Mouse (Mus musculus): ENCODE measurements around the gene Btg4. TPM values are rescaled to one million over a fixed set of nuclear protein-coding genes. Genes with fewer than 3 reads are reported as not detected.

Btg4 gene
- polyA plus RNA-seq, 1 experiment: not detected

DNA sequence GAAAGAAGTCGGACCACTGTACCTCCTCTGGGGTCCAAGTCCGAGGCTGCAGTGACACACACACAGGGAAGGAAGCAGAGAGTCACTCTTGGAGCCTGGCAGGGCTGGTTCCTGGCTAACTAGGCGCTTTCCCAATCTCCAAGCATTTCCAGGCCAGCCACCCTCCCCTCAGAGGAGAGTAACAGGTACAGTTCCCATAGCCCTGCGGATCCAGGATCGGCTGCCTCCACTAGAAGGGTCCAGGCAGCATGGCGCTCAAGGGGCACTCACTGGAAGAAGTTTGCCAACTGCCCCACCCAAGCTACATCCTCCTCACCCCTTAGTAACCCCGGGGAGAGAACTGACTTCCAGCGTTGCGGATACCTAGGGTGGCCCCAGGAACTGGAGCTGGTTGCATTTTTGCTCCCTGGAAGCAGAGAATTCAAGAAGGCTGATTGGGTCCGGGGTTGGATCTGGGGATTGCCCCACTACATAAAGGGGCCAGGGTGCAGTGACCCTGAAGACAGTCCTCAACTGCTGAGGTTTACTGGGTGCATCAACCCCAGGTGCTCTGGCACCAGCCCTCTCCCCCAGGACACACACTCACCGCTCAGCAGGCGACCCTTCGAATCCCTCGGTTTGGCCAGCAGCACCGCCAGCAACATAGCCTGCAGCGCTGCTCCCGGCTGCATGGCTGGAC, 15.7 kb downstream of the Btg4 start:
- Histone ChIP-seq H3K4me1 (ENCODE audit: control insufficient read depth, insufficient read depth, low read length) (no peaks in the 10 kb centered on the region), H3K4me3 (ENCODE audit: insufficient read depth, low read length) (peak overlapping the region; percentile 36), H3K27ac (ENCODE audit: insufficient read depth, low read length) (no peak overlapping the region)
- TF ChIP-seq CTCF (IDR thresholded peaks at IDR 0.05; ENCODE audit: extremely low read depth, insufficient read depth, low read length): no peak
- no peak for TF ChIP-seq POLR2A (IDR thresholded peaks at IDR 0.05; ENCODE audit: extremely low read depth, insufficient read depth, low read length)

DNA sequence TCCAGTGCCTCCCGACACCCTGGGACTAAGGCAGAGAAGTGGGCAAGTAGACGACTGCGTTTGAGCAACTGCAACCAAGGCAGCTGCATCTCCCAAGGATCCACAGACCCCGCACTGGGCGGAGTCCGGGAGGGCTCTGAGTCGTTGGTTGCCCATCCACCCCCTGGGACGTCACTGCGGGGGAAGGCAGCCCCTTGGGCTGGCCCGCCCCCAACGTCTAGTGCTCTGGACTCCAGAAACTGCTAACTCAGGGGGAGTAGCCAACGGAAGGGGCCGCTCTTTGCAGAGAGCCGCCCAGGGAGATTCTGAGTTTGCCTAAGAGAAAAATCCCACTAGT, 16.2 kb downstream of the Btg4 start, which contains the start of gene Layn:
Layn (minus strand) TSS at position 116 of the 337 bp plus-strand sequence.
- Histone ChIP-seq H3K27ac (ENCODE audit: insufficient read depth, low read length) (peak within 1 kb of the TSS; percentile 45; the same call in 1 of the 2 replicates), H3K4me3 (ENCODE audit: insufficient read depth, low read length) (peak within 1 kb of the TSS; percentile 36), H3K4me1 (ENCODE audit: control insufficient read depth, insufficient read depth, low read length) (no peaks in the 10 kb centered on the region)
- TF ChIP-seq CTCF (IDR thresholded peaks at IDR 0.05; ENCODE audit: extremely low read depth, insufficient read depth, low read length) (no peak), POLR2A (IDR thresholded peaks at IDR 0.05; ENCODE audit: extremely low read depth, insufficient read depth, low read length) (peak; percentile 40; the same call in 1 of the 2 replicates)

DNA sequence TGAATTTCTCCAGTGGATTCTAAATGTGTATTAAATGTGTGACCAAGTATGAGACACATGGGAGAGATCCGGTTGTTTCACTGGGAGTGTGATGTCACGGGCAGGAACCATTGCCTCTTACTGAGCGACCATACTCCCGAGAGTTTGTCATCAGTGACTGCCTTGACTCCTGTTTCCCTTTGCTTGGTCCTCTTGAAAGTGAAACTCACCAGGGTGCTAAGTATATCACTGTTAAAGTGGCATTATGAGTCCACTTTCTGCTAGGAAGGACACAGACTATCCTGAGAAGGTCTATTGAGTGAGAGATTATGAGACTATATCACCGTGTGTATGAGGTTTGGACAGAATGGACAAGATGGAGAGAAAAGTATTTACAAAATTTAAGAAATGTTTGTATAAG, 20.9 kb downstream of the Btg4 start:
- Histone ChIP-seq H3K4me1 (ENCODE audit: control insufficient read depth, insufficient read depth, low read length) (no peaks in the 10 kb centered on the region), H3K27ac (ENCODE audit: insufficient read depth, low read length) (no peak overlapping the region), H3K4me3 (ENCODE audit: insufficient read depth, low read length) (no peak overlapping the region)
- TF ChIP-seq CTCF (IDR thresholded peaks at IDR 0.05; ENCODE audit: extremely low read depth, insufficient read depth, low read length) (no peak), POLR2A (IDR thresholded peaks at IDR 0.05; ENCODE audit: extremely low read depth, insufficient read depth, low read length) (no peak)

DNA sequence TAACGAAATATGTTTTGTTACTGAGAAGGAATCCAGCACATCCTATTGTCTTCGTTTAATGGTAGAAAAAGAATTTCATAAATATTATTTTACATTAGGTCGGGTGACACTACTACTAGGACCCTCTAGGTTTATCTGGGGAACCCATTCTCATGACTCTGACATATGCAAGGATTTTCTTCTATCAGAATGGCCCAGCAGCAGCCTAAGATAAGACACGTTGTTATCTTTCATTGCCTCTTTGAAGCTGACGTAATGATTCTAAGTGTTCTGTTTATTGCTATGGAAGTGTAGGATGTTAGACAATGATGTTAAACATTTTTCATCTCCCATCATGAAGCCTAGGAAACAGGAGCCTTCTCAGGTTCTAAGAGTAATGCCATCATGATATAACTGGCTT, 33.0 kb downstream of the Btg4 start:
- Histone ChIP-seq H3K4me3 (ENCODE audit: insufficient read depth, low read length) (no peak overlapping the region), H3K4me1 (ENCODE audit: control insufficient read depth, insufficient read depth, low read length) (no peaks in the 10 kb centered on the region), H3K27ac (ENCODE audit: insufficient read depth, low read length) (no peak overlapping the region)
- TF ChIP-seq POLR2A (IDR thresholded peaks at IDR 0.05; ENCODE audit: extremely low read depth, insufficient read depth, low read length) (no peak), CTCF (IDR thresholded peaks at IDR 0.05; ENCODE audit: extremely low read depth, insufficient read depth, low read length) (no peak)

DNA sequence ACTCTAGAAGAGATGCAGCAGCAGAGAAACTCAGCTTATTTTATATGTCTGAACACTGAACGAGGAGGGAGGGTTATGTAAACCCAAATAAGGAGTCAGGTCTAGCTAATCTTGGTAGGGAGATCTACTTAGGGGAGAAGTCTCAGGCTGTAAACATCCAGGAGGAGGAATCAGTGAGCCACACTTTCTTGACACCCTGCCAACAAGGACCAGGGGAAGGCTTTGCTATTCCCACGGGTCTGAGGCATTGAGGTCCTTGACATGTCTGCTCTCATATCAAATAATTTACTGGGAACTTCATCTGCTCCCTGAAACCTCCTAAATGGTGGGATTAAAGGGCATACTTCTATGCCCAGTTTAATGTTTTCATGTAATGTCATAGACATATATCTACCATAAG, 35.6 kb downstream of the Btg4 start:
- Histone ChIP-seq H3K4me3 (ENCODE audit: insufficient read depth, low read length) (no peak overlapping the region), H3K27ac (ENCODE audit: insufficient read depth, low read length) (no peak overlapping the region), H3K4me1 (ENCODE audit: control insufficient read depth, insufficient read depth, low read length) (no peaks in the 10 kb centered on the region)
- TF ChIP-seq CTCF (IDR thresholded peaks at IDR 0.05; ENCODE audit: extremely low read depth, insufficient read depth, low read length): no peak
- no peak for TF ChIP-seq POLR2A (IDR thresholded peaks at IDR 0.05; ENCODE audit: extremely low read depth, insufficient read depth, low read length)

DNA sequence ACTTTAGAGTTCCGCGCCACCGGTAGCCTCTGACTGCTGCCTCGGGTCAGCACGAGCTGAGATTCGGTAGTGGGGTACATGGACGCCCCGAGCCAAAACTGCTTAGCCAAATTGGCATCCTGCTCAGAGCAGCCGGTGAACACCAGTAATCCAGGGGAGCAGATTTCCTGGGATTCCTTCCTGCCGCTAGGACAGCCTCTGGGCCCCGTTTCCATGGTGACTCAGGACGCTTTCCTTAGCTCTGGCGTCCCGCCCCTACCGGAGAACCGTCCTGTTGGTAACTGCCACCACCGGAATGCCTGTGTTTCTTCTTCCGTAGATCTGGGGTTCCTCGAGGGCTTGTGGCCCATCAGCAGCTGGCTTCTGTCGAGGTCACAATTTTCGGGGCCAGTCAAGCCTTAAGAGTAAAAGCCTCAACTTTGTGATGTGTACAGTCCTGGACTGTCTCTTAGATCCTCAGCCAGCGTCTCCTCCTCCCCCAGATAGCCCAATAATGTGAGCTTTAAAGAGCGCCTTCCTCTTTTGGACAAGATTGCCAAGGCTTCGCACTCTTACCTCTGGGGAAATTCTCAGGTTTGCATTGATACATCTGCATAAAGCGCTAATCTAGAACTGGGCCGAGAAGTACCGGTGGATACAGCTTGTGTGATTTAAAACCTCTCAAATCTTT, 41.2 kb downstream of the Btg4 start, which contains the start of gene 4833427G06Rik:
4833427G06Rik (minus strand) TSS at position 323 of the 670 bp plus-strand sequence.
- TF ChIP-seq CTCF (IDR thresholded peaks at IDR 0.05; ENCODE audit: extremely low read depth, insufficient read depth, low read length): no peak
- TF ChIP-seq POLR2A (IDR thresholded peaks at IDR 0.05; ENCODE audit: extremely low read depth, insufficient read depth, low read length): no peak
- Histone ChIP-seq H3K27ac (ENCODE audit: insufficient read depth, low read length) (no peak within 1 kb of the TSS), H3K4me3 (ENCODE audit: insufficient read depth, low read length) (no peak within 1 kb of the TSS), H3K4me1 (ENCODE audit: control insufficient read depth, insufficient read depth, low read length) (no peaks in the 10 kb centered on the region)

DNA sequence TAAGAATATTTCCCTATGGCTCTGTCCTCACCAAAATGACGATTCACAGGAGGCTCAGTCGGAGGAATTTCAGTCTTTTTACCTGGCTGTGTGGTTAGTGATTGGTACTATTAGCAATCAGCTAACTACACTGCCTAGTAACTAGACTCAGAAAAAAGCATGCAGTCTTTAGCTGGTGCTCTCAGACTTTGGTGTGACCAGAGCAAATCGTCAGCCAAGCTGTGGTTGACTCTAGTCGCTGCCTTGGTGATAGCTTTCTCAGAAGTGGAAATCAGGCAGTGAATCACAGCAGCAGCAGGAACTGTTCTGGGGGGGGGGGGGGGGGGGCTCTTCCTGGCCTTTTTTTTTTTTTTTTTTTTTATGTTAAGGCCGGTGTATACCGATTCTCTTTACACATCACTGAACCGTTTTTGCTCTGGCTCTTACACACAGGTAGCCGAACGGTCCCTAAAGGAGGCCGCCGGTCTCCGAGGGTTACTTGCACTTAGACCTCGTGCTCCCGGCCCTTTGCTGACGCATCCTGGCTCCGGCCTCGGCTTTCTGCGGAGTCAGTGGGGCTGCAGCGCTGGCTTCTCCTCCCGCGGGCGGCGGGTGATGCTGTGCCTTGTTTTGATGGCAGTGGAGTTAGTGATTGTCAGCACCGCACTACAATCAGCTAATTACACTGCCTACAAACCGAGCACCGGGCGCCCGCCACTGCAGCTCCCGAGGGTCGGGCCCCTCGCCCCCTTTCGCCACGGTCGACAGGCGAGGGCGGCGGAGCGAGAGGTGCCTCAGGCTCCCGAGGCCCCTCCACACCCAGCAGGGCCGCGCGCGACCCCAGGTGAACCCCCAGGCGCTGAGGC, 42.5 kb downstream of the Btg4 start:
- H3K27ac ChIP-seq (ENCODE audit: insufficient read depth, low read length): no peak overlapping the region
- TF ChIP-seq POLR2A (IDR thresholded peaks at IDR 0.05; ENCODE audit: extremely low read depth, insufficient read depth, low read length) (no peak), CTCF (IDR thresholded peaks at IDR 0.05; ENCODE audit: extremely low read depth, insufficient read depth, low read length) (no peak)
- H3K4me3 ChIP-seq (ENCODE audit: insufficient read depth, low read length): peak overlapping the region; percentile 46
- H3K4me1 ChIP-seq (ENCODE audit: control insufficient read depth, insufficient read depth, low read length): no peaks in the 10 kb centered on the region

DNA sequence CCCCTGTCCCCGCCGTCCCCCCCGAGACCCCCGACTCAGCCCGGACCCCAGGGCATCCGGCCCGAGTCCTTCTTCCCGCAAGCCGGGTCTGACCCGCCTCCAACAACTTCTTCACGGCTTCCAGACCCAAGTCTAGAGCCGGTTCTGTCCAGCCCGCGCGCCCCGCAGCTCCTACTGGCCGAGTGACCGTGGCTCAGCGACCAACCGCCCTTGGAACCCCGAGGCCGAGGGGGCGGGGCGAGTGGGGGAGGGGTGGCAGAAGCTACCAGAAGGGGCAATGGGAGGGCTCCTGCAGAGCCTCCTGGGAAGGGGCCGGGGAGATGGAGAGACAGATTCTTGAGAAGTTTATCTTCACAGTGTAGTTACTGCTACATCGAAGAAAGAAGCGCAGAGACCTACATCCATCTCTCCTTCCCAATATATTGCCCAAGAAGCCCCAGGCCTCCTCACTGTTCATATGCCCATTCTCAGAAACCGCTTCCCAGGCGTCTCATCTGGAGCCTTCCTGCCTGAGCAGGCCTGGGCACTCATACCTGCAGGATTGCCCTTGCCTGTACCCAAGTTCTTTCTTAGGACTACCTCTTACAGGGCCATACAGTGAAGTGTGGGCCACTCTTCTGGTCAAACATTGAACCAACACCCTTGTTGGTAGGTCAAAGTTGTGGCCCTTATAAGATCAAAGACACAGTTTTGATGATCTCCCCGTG, 43.3 kb downstream of the Btg4 start:
- Histone ChIP-seq H3K4me3 (ENCODE audit: insufficient read depth, low read length) (peak overlapping the region; percentile 46; the same call in 1 of the 2 replicates), H3K27ac (ENCODE audit: insufficient read depth, low read length) (no peak overlapping the region), H3K4me1 (ENCODE audit: control insufficient read depth, insufficient read depth, low read length) (no peaks in the 10 kb centered on the region)
- TF ChIP-seq POLR2A (IDR thresholded peaks at IDR 0.05; ENCODE audit: extremely low read depth, insufficient read depth, low read length): no peak
- no peak for TF ChIP-seq CTCF (IDR thresholded peaks at IDR 0.05; ENCODE audit: extremely low read depth, insufficient read depth, low read length)

DNA sequence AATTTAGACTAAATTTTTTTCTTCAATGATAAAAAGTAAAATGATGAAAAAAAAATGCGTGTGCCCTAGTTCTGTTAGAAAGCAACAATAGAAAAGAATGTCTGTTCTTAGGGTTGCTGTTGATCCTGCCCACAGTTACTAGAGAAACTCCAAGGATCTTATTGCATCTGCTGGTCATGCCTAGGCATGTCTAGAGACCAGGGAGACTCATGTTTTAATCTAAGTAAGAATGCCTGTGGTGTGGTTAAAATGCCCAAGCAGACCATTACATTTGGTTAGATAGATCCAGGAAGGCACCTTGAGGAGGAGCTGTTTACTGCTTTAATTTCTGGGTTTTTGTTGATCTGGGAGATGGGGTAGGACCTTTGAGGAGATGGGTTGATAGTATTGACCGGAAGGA, 45.0 kb downstream of the Btg4 start:
- H3K27ac ChIP-seq (ENCODE audit: insufficient read depth, low read length): no peak overlapping the region
- no peak overlapping the region for H3K4me3 ChIP-seq (ENCODE audit: insufficient read depth, low read length)
- H3K4me1 ChIP-seq (ENCODE audit: control insufficient read depth, insufficient read depth, low read length): no peaks in the 10 kb centered on the region
- TF ChIP-seq CTCF (IDR thresholded peaks at IDR 0.05; ENCODE audit: extremely low read depth, insufficient read depth, low read length) (no peak), POLR2A (IDR thresholded peaks at IDR 0.05; ENCODE audit: extremely low read depth, insufficient read depth, low read length) (no peak)

Data from cortical plate, adult 2 months (tissue).